Mouse (Mus musculus): ENCODE measurements around the gene Arsg. TPM values are rescaled to one million over a fixed set of nuclear protein-coding genes. Genes with fewer than 3 reads are reported as not detected.

The Arsg gene
- polyA plus RNA-seq, 1 experiment from 2014 or later: 2.4 TPM

Small RNAs within 50 kb of the gene (microRNA-seq; reads per million reads assigned to microRNA genes)
- not detected for gene Gm25540

Other genes with a start within 250 kb of the Arsg start
- gene Rgs9, start 175.2 kb upstream of the Arsg start, polyA plus RNA-seq (2016; fragmentation: Nextera tagmentation; extraction: Ambion mirVana): 2.1 and 3.0 TPM in 2 replicates
- gene Gna13, start 110.5 kb upstream of the Arsg start, polyA plus RNA-seq (2016; fragmentation: Nextera tagmentation; extraction: Ambion mirVana): 20.7 and 20.9 TPM in 2 replicates
- not detected in 2 replicates for gene 9930022D16Rik, start 59.5 kb upstream of the Arsg start, polyA plus RNA-seq (2016; fragmentation: Nextera tagmentation; extraction: Ambion mirVana)
- gene Amz2, start 47.4 kb upstream of the Arsg start, polyA plus RNA-seq (2016; fragmentation: Nextera tagmentation; extraction: Ambion mirVana): 46.9 and 50.2 TPM in 2 replicates
- 4.0 and 5.4 TPM in 2 replicates for gene Slc16a6, start 224 bp downstream of the Arsg start, polyA plus RNA-seq (2016; fragmentation: Nextera tagmentation; extraction: Ambion mirVana)
- 12.9 and 13.6 TPM in 2 replicates for gene Wipi1, start 138.6 kb downstream of the Arsg start, polyA plus RNA-seq (2016; fragmentation: Nextera tagmentation; extraction: Ambion mirVana)
- 413 and 445 TPM in 2 replicates for gene Prkar1a, start 176.0 kb downstream of the Arsg start, polyA plus RNA-seq (2016; fragmentation: Nextera tagmentation; extraction: Ambion mirVana)
- gene Fam20a, start 248.9 kb downstream of the Arsg start, polyA plus RNA-seq (2016; fragmentation: Nextera tagmentation; extraction: Ambion mirVana): 1.4 and 1.7 TPM in 2 replicates

All from forebrain, embryonic 12.5 days (tissue).